Mouse (Mus musculus) midbrain, embryonic 12.5 days (tissue): ENCODE data around the gene Ndufa9. TPM values are rescaled to one million over a fixed set of nuclear protein-coding genes. Genes with fewer than 3 reads are reported as not detected.

Experiments
- ATAC-seq: fragments of 200-750 bp; cut with Nextera tagmentation; 2 replicates; pipeline ENCODE4 v1.8.0; 2017; ENCODE audit warnings: low read depth, moderate TSS enrichment, moderate library complexity; ENCODE audit not compliant: low FRiP score
- H3K27ac ChIP-seq: fragments of 300-500 bp; sonication (generic); replicated peaks from 2 replicates; pipeline ENCODE4 v1.5.1; 2016; ENCODE audit warnings: mild to moderate bottlenecking
- H3K27me3 ChIP-seq: fragments of 300-500 bp; sonication (generic); 2 replicates; pipeline ENCODE4 v1.6.1; 2016; ENCODE audit warnings: mild to moderate bottlenecking
- H3K36me3 ChIP-seq: fragments of 300-500 bp; sonication (generic); 2 replicates; pipeline ENCODE4 v1.6.1; 2016
- H3K4me1 ChIP-seq: fragments of 300-500 bp; sonication (generic); 2 replicates; pipeline ENCODE4 v1.6.1; 2016
- H3K4me2 ChIP-seq: fragments of 300-500 bp; sonication (generic); replicated peaks from 2 replicates; pipeline ENCODE4 v1.6.1; 2016; ENCODE audit warnings: mild to moderate bottlenecking, moderate library complexity
- H3K4me3 ChIP-seq: fragments of 300-500 bp; sonication (generic); 2 replicates; pipeline ENCODE4 v1.5.1; 2016; ENCODE audit warnings: mild to moderate bottlenecking
- H3K9ac ChIP-seq: fragments of 300-500 bp; sonication (generic); replicated peaks from 2 replicates; pipeline ENCODE4 v1.6.1; 2016; ENCODE audit warnings: mild to moderate bottlenecking, moderate library complexity
- H3K9me3 ChIP-seq: fragments of 300-500 bp; sonication (generic); 2 replicates; pipeline ENCODE4 v1.6.1; 2016; ENCODE audit warnings: mild to moderate bottlenecking
- WGBS: fragments of 180-500 bp; shearing (Covaris S2); methylation state at CpG from one replicate; pipeline ENCODE4 v1.1.7; 2016; 5-methylcytosine and 5-hydroxymethylcytosine counted together
- polyA plus RNA-seq: library from polyadenylated mRNA; unstranded; fragments of >200 nt; fragmentation: Nextera tagmentation; extraction: Ambion mirVana; gene quantifications from 2 replicates; pipeline ENCODE4 v1.2.1, GENCODE M21; 2016

Ndufa9 gene
- polyA plus RNA-seq, 1 experiment from 2014 or later, result 165 TPM

GRCm38 (mm10) chr6:126794751-126795150 is 54.2 kb downstream of the Ndufa9 start:
- no peak overlapping the region for H3K4me3 ChIP-seq
- no peak overlapping the region for H3K4me2 ChIP-seq
- no peak for ATAC-seq
- H3K4me1 ChIP-seq, result no peaks in the 10 kb centered on the region
- WGBS, result 88% methylated on average over 6 of the region's 6 CpGs
- H3K36me3 ChIP-seq, result no peaks in the 10 kb centered on the region
- no peak overlapping the region for H3K27ac ChIP-seq
- no peak overlapping the region for H3K9ac ChIP-seq
- no peaks in the 10 kb centered on the region for H3K9me3 ChIP-seq
- no peaks in the 10 kb centered on the region for H3K27me3 ChIP-seq

- Histone ChIP-seq H3K4me1 (no peaks in the 10 kb centered on the region), H3K4me3 (no peak overlapping the region), H3K9ac (no peak overlapping the region), H3K27ac (no peak overlapping the region), H3K36me3 (no peaks in the 10 kb centered on the region), H3K27me3 (no peaks in the 10 kb centered on the region), H3K9me3 (no peaks in the 10 kb centered on the region), H3K4me2 (no peak overlapping the region)
- ATAC-seq, result no peak
- 98% methylated on average over 6 of the region's 6 CpGs for WGBS
Measured at GRCm38 (mm10) chr6:126793689-126794088, 55.2 kb downstream of the Ndufa9 start.

- Histone ChIP-seq H3K9me3 (no peaks in the 10 kb centered on the region), H3K4me2 (no peak overlapping the region), H3K4me1 (no peaks in the 10 kb centered on the region), H3K27me3 (no peaks in the 10 kb centered on the region), H3K9ac (no peak overlapping the region), H3K27ac (no peak overlapping the region), H3K36me3 (no peaks in the 10 kb centered on the region), H3K4me3 (no peak overlapping the region)
- 37% methylated on average over 12 of the region's 12 CpGs for WGBS
- ATAC-seq, result no peak
Measured at GRCm38 (mm10) chr6:126791964-126792363, 57.0 kb downstream of the Ndufa9 start.

GRCm38 (mm10) chr6:126791488-126791887 is 57.4 kb downstream of the Ndufa9 start:
- Histone ChIP-seq H3K4me2 (no peak overlapping the region), H3K27me3 (no peaks in the 10 kb centered on the region), H3K27ac (no peak overlapping the region), H3K9ac (no peak overlapping the region), H3K4me1 (no peaks in the 10 kb centered on the region), H3K4me3 (no peak overlapping the region), H3K36me3 (no peaks in the 10 kb centered on the region), H3K9me3 (no peaks in the 10 kb centered on the region)
- ATAC-seq, result no peak
- 66% methylated on average over 4 of the region's 4 CpGs for WGBS

DNA sequence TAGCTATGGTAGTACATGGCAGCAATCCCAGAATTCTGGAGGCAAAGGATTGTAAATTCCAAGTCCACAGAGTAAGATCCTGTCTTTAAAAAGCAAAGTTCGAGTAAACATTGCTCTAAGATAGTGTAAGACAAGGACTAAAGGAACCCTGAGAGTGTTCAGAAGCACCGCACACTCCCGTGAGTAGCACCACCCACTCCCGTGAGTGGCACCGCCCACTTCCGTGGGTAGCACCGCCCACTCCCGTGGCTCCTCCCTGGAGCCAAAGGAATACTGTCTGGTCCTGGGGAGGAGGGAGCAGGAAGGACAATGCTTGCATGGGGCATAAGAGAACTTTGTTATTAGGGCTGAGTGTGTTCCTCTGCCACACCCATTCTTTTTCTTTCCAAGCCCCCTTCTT is 60.1 kb downstream of the Ndufa9 start:
- no peaks in the 10 kb centered on the region for H3K27me3 ChIP-seq
- no peak overlapping the region for H3K4me2 ChIP-seq
- no peaks in the 10 kb centered on the region for H3K4me1 ChIP-seq
- WGBS, result 72% methylated on average over 8 of the region's 8 CpGs
- no peaks in the 10 kb centered on the region for H3K9me3 ChIP-seq
- no peak overlapping the region for H3K27ac ChIP-seq
- ATAC-seq, result no peak
- H3K4me3 ChIP-seq, result no peak overlapping the region
- H3K36me3 ChIP-seq, result no peaks in the 10 kb centered on the region
- no peak overlapping the region for H3K9ac ChIP-seq

- Histone ChIP-seq H3K4me2 (no peak overlapping the region), H3K9ac (no peak overlapping the region), H3K27me3 (0 out of 2 replicates have a peak, but pooled peaks cover 3% of the 10 kb centered on the region), H3K4me1 (no peaks in the 10 kb centered on the region), H3K27ac (no peak overlapping the region), H3K9me3 (no peaks in the 10 kb centered on the region), H3K4me3 (no peak overlapping the region), H3K36me3 (no peaks in the 10 kb centered on the region)
- WGBS, result 59% methylated on average over 5 of the region's 5 CpGs
- no peak for ATAC-seq
Measured at GRCm38 (mm10) chr6:126784206-126784605, 64.7 kb downstream of the Ndufa9 start.

DNA sequence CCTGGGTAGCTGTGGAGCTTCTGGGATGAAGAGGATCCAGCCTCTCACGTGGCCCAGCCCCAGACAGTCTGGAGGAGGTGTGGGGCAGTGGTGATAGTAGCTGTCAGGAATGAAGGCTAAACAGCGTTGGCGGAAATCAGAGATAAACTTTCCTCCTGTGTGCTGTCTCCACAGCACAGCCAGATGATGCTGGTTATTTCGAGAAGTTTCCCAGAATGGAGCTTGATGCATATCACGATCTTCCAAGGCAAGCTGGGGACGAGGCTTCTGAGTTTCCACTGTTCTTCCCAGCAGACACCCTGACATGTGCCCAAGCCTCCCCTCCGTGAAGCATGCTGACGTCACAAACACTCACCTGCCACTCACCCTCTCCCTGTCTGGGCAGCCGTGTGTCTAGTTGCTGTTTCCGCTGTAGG is 65.3 kb downstream of the Ndufa9 start:
- 79% methylated on average over 10 of the region's 10 CpGs for WGBS
- H3K36me3 ChIP-seq, result no peaks in the 10 kb centered on the region
- ATAC-seq, result no peak

DNA sequence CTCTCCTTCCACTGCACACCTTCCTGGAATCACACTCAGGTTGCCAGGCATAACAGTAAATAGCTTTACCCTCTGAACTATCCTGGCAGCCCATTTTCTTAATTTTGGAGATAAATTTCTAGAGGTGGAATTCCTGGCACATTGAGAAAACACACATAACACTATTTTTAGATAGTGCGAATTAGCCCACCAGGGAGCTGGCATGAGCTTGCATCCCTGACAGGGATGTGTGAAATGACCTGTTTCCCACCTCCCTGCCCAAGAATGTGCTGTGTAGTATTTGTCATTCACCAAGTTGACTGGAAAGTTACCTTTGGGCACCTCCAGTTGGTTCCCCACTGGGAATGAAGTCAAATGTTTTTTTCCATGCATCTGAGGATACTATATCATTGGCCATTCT is 65.9 kb downstream of the Ndufa9 start:
- 97% methylated on average over 1 of the region's 1 CpGs for whole genome bisulfite sequencing
- 0 out of 2 replicates have a peak, but pooled peaks cover 3% of the 10 kb centered on the region for H3K27me3 ChIP-seq
- no peak overlapping the region for H3K4me3 ChIP-seq
- no peaks in the 10 kb centered on the region for H3K36me3 ChIP-seq
- H3K9ac ChIP-seq, result no peak overlapping the region
- no peak overlapping the region for H3K4me2 ChIP-seq
- H3K27ac ChIP-seq, result no peak overlapping the region
- no peaks in the 10 kb centered on the region for H3K9me3 ChIP-seq
- no peak for ATAC-seq
- H3K4me1 ChIP-seq, result no peaks in the 10 kb centered on the region

More for the DNA sequence above, 65.3 kb downstream of the Ndufa9 start:
- Histone ChIP-seq H3K4me1 (no peaks in the 10 kb centered on the region), H3K4me2 (no peak overlapping the region), H3K27me3 (0 out of 2 replicates have a peak, but pooled peaks cover 3% of the 10 kb centered on the region), H3K9ac (no peak overlapping the region), H3K4me3 (no peak overlapping the region), H3K27ac (no peak overlapping the region), H3K9me3 (no peaks in the 10 kb centered on the region)

DNA sequence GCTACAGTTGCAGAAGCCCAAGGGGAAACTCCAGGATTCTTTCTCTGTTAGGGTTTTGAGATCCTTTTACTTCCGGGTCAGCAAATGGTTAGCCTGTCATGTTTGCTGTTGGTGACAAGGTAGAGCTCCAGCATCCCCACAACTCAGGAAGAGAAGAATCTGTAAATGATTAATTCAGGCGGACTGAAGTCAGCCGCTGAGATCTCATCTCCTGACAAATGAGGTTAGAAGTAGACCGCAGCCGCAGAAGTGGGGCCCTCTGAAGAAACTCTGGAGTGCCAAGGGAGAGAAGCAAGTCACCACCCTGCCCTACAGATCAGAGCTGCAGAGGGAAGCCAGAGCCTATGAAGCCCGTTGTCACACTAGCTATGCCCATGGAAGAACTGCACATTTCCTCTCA is 71.0 kb downstream of the Ndufa9 start:
- WGBS, result 89% methylated on average over 6 of the region's 6 CpGs
- Histone ChIP-seq H3K27ac (no peak overlapping the region), H3K4me3 (no peak overlapping the region)

GRCm38 (mm10) chr6:126773873-126774272 is 75.1 kb downstream of the Ndufa9 start:
- ATAC-seq, result no peak; the same call in 1 of the 2 replicates
- WGBS, result 58% methylated on average over 4 of the region's 4 CpGs
- Histone ChIP-seq H3K36me3 (no peaks in the 10 kb centered on the region), H3K9ac (no peak overlapping the region), H3K27me3 (peaks cover 4% of the 10 kb centered on the region), H3K27ac (no peak overlapping the region), H3K4me3 (no peak overlapping the region), H3K4me1 (peaks cover 4% of the 10 kb centered on the region; the same call in 1 of the 2 replicates), H3K9me3 (no peaks in the 10 kb centered on the region), H3K4me2 (no peak overlapping the region)

More for the DNA sequence above, 71.0 kb downstream of the Ndufa9 start:
- Histone ChIP-seq H3K4me1 (no peaks in the 10 kb centered on the region), H3K9me3 (no peaks in the 10 kb centered on the region), H3K9ac (no peak overlapping the region), H3K36me3 (no peaks in the 10 kb centered on the region), H3K27me3 (peaks cover 4% of the 10 kb centered on the region), H3K4me2 (no peak overlapping the region)
- no peak for ATAC-seq

DNA sequence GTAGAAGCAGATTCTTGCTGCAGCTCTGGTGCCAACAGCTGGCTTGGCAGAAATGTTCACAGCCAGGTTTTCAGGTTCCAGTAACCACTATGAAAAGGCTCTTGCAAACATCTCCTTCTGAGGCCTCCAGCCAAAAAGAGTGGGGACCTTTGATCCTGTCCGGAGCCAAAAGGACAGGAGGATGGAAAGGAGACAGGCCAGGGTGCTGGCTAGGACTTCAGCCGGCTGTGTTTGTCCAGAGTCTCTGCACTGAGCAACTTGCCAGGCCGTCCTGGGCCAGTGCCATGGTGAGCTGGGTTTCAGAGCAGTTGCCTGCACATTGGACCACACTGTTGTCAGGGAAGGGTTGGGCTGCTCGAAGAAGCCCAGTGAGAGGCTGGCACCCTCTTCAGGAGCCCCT is 76.6 kb downstream of the Ndufa9 start:
- Histone ChIP-seq H3K9me3 (no peaks in the 10 kb centered on the region), H3K27ac (no peak overlapping the region), H3K9ac (no peak overlapping the region), H3K4me3 (no peak overlapping the region), H3K4me2 (no peak overlapping the region), H3K4me1 (peaks cover 20% of the 10 kb centered on the region), H3K27me3 (peaks cover 4% of the 10 kb centered on the region), H3K36me3 (no peaks in the 10 kb centered on the region)
- no peak for ATAC-seq
- 80% methylated on average over 4 of the region's 4 CpGs for WGBS
